Mouse (Mus musculus) ES-CJ7 (cell line): ENCODE measurements at regions not wholly inside any gene's neighbourhood (a gene's known extent, or its start where the extent isn't known, plus 50 kb on each side); places are given as distances from the start of the nearest gene placed in this dataset.

Experiments used
- DNase-seq: peaks from one replicate; pipeline ENCODE4 v3.0.0; 2011; ENCODE audit warnings: low read depth, low spot score

- DNase-seq = no peak
Measured at GRCm38 (mm10) chr6:14298167-14298566, 426.8 kb upstream of the 2610001J05Rik start.

GRCm38 (mm10) chr6:14297428-14297827 is 426.1 kb upstream of the 2610001J05Rik start:
- no peak for DNase-seq

GRCm38 (mm10) chr6:14290843-14291242 is 419.5 kb upstream of the 2610001J05Rik start:
- no peak for DNase-seq

GRCm38 (mm10) chr6:14281476-14281875 is 410.2 kb upstream of the 2610001J05Rik start:
- DNase-seq = no peak

GRCm38 (mm10) chr6:14261941-14262340 is 390.6 kb upstream of the 2610001J05Rik start:
- DNase-seq = no peak

GRCm38 (mm10) chr6:14240331-14240730 is 369.0 kb upstream of the 2610001J05Rik start:
- no peak for DNase-seq

- no peak for DNase-seq
Measured at GRCm38 (mm10) chr6:14239151-14239550, 367.8 kb upstream of the 2610001J05Rik start.

GRCm38 (mm10) chr6:14230823-14231222 is 359.5 kb upstream of the 2610001J05Rik start:
- DNase-seq = no peak

GRCm38 (mm10) chr6:14207509-14207908 is 336.2 kb upstream of the 2610001J05Rik start:
- DNase-seq = peak; percentile 73

- DNase-seq = no peak
Measured at GRCm38 (mm10) chr6:14197107-14197506, 325.8 kb upstream of the 2610001J05Rik start.

- DNase-seq = no peak
Measured at GRCm38 (mm10) chr6:14195351-14195750, 324.0 kb upstream of the 2610001J05Rik start.

GRCm38 (mm10) chr6:14191387-14192023 is 320.2 kb upstream of the 2610001J05Rik start:
- no peak for DNase-seq

GRCm38 (mm10) chr6:14185921-14186420 is 314.7 kb upstream of the 2610001J05Rik start:
- no peak for DNase-seq

GRCm38 (mm10) chr6:14147370-14147769 is 276.1 kb upstream of the 2610001J05Rik start:
- no peak for DNase-seq

GRCm38 (mm10) chr6:14146394-14146793 is 275.1 kb upstream of the 2610001J05Rik start:
- DNase-seq = no peak

GRCm38 (mm10) chr6:14142107-14142751 is 270.9 kb upstream of the 2610001J05Rik start:
- DNase-seq = no peak

GRCm38 (mm10) chr6:14130392-14131144 is 259.2 kb upstream of the 2610001J05Rik start:
- no peak for DNase-seq

- DNase-seq = no peak
Measured at GRCm38 (mm10) chr6:14129394-14129793, 258.1 kb upstream of the 2610001J05Rik start.

- DNase-seq = no peak
Measured at GRCm38 (mm10) chr6:14122311-14122710, 251.0 kb upstream of the 2610001J05Rik start.

GRCm38 (mm10) chr6:14121479-14121878 is 250.2 kb upstream of the 2610001J05Rik start:
- DNase-seq = no peak

- DNase-seq = peak; percentile 8
Measured at GRCm38 (mm10) chr6:14094907-14095306, 223.6 kb upstream of the 2610001J05Rik start.

- DNase-seq = no peak
Measured at GRCm38 (mm10) chr6:14081884-14082283, 210.6 kb upstream of the 2610001J05Rik start.
